Mouse (Mus musculus) skeletal muscle tissue, adult 2 months (tissue): Measurements from ENCODE around the gene Caml.
"Not testable (repeated sequence)": the region's sequence is repeated elsewhere in the genome, so short reads cannot be mapped to it uniquely, and the experiment has no call there.

Source experiments
- DNase-seq: peaks from one replicate; pipeline ENCODE4 v3.0.0-alpha.2; 2012; ENCODE audit warnings: low read depth, low spot score

The Caml gene

DNA sequence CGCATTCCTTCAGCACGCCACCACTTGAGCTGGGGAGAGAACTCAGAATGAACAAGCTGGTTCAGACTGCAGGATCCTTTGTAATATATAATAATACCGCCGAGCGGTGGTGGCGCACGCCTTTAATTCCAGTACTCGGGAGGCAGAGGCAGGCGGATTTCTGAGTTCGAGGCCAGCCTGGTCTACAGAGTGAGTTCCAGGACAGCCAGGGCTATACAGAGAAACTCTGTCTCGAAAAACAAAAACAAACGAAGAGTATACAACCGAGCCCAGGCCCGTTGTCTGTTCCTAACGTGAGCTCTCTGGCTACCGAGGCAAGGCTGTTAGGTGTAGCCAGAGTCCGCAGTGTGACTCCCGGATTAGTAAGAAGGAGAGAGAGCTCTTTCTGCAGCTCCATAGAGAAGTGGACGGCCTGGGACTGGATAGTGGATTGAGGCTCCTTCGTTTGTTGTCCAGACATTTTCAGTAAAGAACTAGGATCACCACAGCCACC, 603 bp upstream of the Caml start:
- DNase-seq = not testable (repeated sequence)

DNA sequence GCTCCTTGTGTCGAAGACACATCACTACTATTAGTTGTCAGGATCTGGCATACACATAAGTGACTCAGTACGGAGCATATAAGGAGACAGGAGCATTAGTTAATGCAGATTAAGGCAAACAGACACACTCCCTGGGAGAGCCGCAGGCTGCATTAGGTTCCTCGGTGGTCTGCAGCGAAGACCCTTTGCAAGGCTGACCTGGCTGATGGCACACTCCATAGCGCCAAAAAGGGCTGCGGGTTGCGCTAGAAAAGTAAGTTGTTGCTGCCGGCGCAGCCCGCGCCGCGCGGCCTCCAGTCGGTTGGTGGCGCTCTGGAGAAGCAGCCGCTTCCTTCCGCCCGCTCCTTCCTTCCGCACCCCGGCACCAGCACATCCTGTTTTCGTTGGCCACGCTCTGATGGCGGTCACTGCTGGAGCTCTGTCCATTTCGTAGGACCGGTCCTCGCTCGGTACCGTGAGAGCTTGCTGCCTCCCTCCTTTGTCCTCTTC, 11.9 kb downstream of the Caml start, which contains the start of gene Ddx46:
Gene Ddx46, plus strand, starts transcription at position 389 of the 489 bp plus-strand sequence.
- DNase-seq = peak; percentile 81

DNA sequence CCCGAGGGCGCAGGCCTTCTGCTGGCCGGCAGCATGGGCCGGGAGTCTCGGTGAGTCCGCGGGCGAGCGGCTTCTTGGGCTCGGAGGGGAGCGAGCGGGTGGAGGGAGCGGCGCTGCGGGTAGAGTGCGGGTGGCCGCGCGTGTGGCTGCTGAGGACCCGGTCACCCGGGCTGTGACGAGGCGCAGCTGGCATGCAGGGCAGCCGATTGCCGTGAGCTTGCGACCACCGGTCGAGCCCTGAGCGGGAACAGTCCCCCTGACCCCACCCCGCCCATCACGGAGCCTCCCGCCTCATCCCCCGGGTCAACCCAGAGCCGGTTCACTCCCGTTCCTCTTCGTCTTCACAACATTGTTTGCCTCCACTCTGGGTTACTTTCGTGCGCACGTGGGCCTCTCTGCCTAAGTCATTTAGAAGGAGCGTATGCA, 12.4 kb downstream of the Caml start:
- no peak for DNase-seq

DNA sequence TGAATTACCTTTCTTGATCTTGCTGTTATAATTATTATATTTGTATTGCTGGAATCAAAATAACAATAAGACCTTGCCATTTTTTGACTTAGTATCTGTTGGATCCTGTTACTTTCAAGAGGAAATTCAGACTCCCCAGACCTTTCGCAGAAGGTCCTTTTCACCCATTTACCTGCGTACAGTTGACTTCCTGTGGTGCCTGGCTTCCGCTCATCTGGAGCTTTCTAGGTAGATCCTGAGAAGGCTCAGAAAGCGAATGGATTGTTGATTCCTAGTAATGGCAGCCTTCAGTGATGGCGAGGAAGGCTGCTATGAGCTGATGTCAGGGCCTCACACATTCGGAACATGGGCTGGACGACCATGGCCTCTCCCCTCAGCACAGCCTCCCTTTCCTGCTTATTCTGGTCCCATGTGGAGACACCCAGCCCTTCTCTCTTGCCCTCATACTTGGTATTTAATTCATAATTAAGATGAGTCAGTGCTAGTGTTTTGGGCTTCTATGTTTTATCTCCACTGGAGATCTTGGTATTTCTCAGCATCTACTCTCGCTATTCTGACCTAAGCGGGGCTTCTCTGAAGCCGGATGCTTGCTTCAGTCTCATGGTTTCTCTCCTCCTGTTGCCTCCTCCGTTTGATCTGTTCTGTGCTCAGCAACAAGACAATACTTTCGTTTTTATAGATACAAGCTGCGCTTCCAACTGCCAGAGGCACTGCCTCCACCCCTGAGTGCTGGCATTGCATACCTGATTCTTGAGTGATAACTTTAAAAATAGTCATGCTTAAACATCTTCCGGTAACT, 13.6 kb downstream of the Caml start:
- no peak for DNase-seq

DNA sequence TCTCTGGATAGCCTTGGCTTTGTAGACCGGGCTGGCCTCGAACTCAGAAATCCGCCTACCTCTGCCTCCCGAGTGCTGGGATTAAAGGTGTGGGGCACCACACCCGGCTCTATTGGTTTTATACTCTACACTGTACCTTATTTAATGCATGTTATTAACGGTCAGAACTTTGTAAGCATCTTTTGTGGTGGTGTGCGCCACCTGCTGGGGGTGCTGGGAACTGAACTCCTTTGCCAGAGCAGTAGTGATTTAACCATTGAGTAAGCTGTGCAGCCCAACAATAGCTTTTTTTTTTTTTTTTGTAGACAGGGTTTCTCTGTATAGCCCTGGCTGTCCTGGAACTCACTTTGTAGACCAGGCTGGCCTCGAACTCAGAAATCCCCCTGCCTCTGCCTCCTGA, 17.7 kb downstream of the Caml start:
- DNase-seq = peak; percentile 40

DNA sequence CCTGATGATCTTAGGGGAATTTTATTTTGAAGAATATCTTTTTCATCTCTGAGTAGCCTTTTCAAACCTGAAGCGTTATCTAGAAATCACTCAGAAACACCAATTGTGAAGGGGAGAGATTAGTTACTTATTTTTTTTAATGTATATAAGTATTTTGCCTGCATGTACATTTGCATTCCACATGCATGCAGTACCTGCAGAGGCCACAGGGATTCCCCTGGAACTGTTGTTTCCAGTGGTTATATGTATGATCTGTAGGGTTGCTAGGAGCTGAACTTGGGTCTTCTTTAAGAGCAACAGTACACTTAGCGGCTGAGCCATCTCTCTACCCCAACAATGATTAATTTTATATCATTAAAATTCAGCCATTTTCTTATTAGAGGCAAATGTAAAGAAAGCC, 21.7 kb downstream of the Caml start:
- no peak for DNase-seq

DNA sequence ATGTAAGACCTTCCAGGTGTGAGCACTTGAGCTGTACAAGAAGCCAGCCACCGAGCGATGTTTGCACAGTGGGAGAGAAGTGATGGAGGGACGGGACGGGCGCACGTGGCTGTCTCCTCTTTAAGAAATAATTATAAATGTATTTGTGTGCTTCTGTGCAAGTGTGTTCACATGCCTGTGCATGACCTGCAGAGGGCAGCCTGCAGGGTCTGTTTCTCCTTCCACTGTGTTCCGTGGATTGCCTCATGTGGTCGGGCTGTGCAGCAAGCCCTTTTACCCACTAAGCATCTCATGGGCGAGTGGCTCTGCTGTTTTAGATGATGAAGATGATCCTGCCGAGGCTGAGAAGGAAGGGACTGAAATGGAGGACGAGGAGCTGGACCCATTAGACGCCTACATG, 27.3 kb downstream of the Caml start:
- DNase-seq = no peak

DNA sequence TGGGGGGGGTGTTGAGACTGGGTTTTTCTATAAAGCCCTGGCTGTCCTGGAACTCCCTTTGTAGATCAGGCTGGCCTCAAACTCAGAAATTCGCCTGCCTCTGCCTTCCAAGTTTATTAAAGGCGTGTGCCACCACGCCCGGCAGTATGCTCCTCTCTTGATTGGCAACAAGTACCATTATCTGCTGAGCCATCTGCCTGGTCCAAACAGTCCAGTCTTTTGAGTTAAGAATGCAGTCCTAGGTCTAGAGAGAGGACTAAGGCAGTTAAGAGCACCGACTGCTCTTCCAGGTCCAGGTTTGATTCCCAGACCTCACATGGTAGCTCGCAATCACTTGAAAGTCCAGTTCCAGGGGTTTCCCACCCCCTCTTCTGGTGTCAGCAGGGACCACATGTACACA, 28.2 kb downstream of the Caml start:
- DNase-seq = no peak

DNA sequence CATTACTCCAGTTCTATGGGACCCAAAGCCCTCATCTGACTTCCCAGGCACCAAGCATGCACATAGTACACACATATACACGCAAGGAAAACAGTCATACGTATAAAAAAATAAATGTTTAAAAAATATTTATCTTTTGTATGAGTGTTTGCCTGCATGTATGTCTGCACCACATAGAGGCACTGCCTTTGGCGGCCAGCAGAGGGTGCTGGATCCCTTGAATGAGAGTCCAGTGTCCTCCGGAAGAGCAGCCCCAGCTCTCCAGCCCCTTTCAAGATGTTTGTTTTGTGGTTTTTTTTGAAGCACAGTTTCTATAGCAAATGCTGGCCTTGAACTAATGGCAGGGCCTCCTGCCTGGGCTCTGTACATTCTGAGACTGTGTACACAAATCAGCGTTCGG, 45.7 kb downstream of the Caml start:
- DNase-seq = no peak

DNA sequence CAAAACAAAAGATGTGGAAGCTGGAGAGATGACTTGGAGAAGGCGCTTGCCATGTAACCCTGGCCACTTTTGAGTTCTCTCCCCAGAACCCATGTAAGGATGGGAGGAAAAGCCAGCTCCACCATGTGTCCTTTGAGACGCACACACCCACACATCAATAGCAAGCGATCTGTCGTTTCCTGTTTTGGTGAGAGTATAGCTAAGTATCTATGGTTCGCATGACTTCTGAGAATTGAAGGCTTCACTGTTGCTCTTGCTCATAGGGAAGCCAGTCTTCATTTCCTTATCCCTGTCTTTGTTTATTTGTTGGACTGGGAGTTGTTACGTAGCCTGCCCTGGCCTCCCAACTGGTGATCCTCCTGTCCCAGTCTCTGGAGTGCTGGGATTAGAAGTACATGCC, 49.9 kb downstream of the Caml start:
- no peak for DNase-seq

DNA sequence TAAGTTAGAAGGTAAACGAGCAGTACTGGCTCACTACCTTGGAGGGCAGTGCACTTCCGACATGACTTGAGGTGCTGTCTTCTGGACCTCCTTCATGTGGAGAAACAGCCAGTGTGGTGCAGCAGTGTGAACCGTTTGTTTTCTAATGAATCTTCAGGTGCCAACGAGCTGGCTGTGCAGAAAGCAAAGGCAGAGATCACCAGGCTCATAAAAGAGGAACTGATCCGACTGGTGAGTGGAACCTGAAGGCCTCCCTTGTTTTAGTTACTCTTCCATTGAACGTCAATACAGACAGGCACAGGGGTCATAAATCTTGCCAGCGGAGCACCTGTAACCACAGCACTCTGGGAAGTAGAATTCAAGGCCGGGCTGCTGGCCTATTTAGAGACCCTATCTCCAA, 54.6 kb downstream of the Caml start:
- DNase-seq = no peak
